ENCODE assay signal across 8 mouse cellular contexts in the genomic region with DNA sequence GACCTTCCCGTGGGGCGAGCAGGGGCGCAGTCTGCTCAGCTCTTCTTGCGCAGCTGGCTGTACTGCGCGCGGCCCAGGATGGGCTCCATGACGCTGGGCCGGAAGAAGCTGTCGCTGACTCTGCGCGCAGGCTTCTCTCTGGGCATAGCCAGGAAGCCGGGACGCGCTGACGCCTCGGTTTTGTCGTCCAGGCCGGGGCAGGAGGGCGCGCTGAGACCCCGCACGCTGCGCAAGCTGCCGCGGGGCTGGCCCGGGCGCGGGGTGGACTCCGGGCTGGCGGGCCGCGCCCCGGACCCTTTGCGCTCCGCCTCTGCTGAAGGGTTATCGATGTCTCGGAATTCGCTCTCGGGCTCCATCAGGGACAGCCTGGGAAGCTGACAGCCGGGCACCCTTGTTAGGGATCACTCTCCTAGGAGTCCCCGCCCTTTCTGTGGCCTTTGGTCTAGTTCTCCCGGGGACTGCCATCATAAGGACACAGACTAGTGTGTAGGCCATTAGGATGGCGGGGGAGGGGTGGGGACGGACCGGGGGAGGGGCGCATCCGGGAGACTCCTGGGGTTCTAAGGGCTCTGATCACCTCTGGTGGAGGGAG. TPM values are rescaled to one million over a fixed set of nuclear protein-coding genes. Genes with fewer than 3 reads are reported as not detected.
DNase-seq lines count a peak whose midpoint lies in the region; ATAC-seq and TF ChIP-seq lines count a peak whose summit lies in the region.

No protein-coding gene starts in this region.

- H3K36me3 ChIP-seq in forebrain, embryonic 14.5 days (ENCODE audit: control insufficient read depth, insufficient read depth, low read length) = no peaks in the 10 kb centered on the region
- H3K36me3 ChIP-seq in megakaryocyte, embryonic 14.5 days (replicated peaks; ENCODE audit: low read length) = no peaks in the 10 kb centered on the region

- TF ChIP-seq CTCF in cerebellum, adult 2 months (IDR thresholded peaks at IDR 0.05; ENCODE audit: borderline replicate concordance, insufficient read depth, low read depth, low read length) = no peak

- peak; percentile 86 for ATAC-seq in forebrain, embryonic 14.5 days
- peak; percentile 77 for ATAC-seq in hematopoietic stem cell, adult 5-6 weeks (replicated peaks in 1 of 2; ENCODE audit: insufficient read depth in 1 of 2, low FRiP score in 2 of 2, low TSS enrichment in 1 of 2, low read depth in 1 of 2, poor library complexity in 2 of 2, severe bottlenecking in 2 of 2)

- H3K9me3 ChIP-seq in forebrain, embryonic 14.5 days (replicated peaks; ENCODE audit: control insufficient read depth, low read length) = no peaks in the 10 kb centered on the region
- H3K9me3 ChIP-seq in megakaryocyte, embryonic 14.5 days = peaks cover 5% of the 10 kb centered on the region; the same call in 1 of the 2 replicates

- peak overlapping the region; percentile 78 for H3K4me2 ChIP-seq in forebrain, embryonic 14.5 days (ENCODE audit: low read length)

- peak; percentile 76 for DNase-seq in CD4-positive helper T cell, adult 2 months (ENCODE audit: low read depth, low spot score)
- DNase-seq in adipocyte (ENCODE audit: low spot score) = peak; percentile 76
- peak; percentile 58 for DNase-seq in forebrain, embryonic 14.5 days (ENCODE audit: low spot score)
- peak; percentile 27 for DNase-seq in left cerebral cortex, postnatal 4 days
- DNase-seq in right cerebral cortex, postnatal 14 days = peak; percentile 54
- DNase-seq in cerebellum, adult 2 months = no peak

- under 1% methylated on average over 48 of the region's 48 CpGs for WGBS in forebrain, embryonic 14.5 days
- WGBS in cerebellum, adult 2 months = under 1% methylated on average over 48 of the region's 48 CpGs

- peak overlapping the region; percentile 68 for H3K9ac ChIP-seq in forebrain, embryonic 14.5 days (ENCODE audit: low read length)

- H3K4me3 ChIP-seq in forebrain, embryonic 14.5 days (ENCODE audit: low read depth, low read length) = peak overlapping the region; percentile 49
- peak overlapping the region; percentile 92 for H3K4me3 ChIP-seq in megakaryocyte, embryonic 14.5 days (replicated peaks)
- no peak overlapping the region for H3K4me3 ChIP-seq in cerebellum, adult 2 months (replicated peaks; ENCODE audit: insufficient read depth, low read depth, low read length)

- intact Hi-C loops in left cerebral cortex, postnatal 4 days (cut with DNase I) = no loop called here

- H3K27ac ChIP-seq in forebrain, embryonic 14.5 days (ENCODE audit: low read depth, low read length) = no peak overlapping the region
- H3K27ac ChIP-seq in cerebellum, adult 2 months (ENCODE audit: insufficient read depth, low read length) = no peak overlapping the region

- peaks cover 22% of the 10 kb centered on the region; the same call in 1 of the 2 replicates for H3K27me3 ChIP-seq in forebrain, embryonic 14.5 days (replicated peaks; ENCODE audit: control insufficient read depth, insufficient read depth, low read length)
- H3K27me3 ChIP-seq in megakaryocyte, embryonic 14.5 days (replicated peaks) = peaks cover 74% of the 10 kb centered on the region
- no peaks in the 10 kb centered on the region for H3K27me3 ChIP-seq in cerebellum, adult 2 months (ENCODE audit: control insufficient read depth, insufficient read depth, low read length)

- no peak for TF ChIP-seq POLR2A in cerebellum, adult 2 months (IDR thresholded peaks at IDR 0.05; ENCODE audit: borderline replicate concordance, insufficient read depth, low read length)

- H3K4me1 ChIP-seq in forebrain, embryonic 14.5 days (ENCODE audit: control insufficient read depth, insufficient read depth, low read length) = no peaks in the 10 kb centered on the region
- H3K4me1 ChIP-seq in megakaryocyte, embryonic 14.5 days = peaks cover 19% of the 10 kb centered on the region
- no peaks in the 10 kb centered on the region for H3K4me1 ChIP-seq in cerebellum, adult 2 months (ENCODE audit: control insufficient read depth, insufficient read depth, low read length)

RNA-seq across cellular contexts. Expression of gene Kif7, which starts 6.0 kb away (rescaled TPM):
- polyA plus RNA-seq in forebrain, embryonic 14.5 days (2014; fragmentation: Nextera tagmentation; extraction: Ambion mirVana) = 1.9 and 2.5 TPM in 2 replicates
- total RNA-seq in hematopoietic stem cell, adult 5-6 weeks (2017) = 1.8 and 2.8 TPM in 2 replicates
- 1 to 10 TPM; 4.1 to 4.7 TPM for total RNA-seq in left cerebral cortex, postnatal 4 days (2021)
- polyA plus RNA-seq in megakaryocyte, embryonic 14.5 days (2012; ENCODE audit: insufficient read depth, low replicate concordance) = 1.4 TPM in 1 of 2 replicates, not detected in the other
- 1.4 TPM in 2 replicates for polyA plus RNA-seq in cerebellum, adult 2 months (2012; rRNA removed)

RNA-seq across cellular contexts. Expression of gene Plin1, which starts 11.2 kb away (rescaled TPM):
- polyA plus RNA-seq in forebrain, embryonic 14.5 days (2014; fragmentation: Nextera tagmentation; extraction: Ambion mirVana) = not detected in 2 replicates
- total RNA-seq in hematopoietic stem cell, adult 5-6 weeks (2017) = not detected in 2 replicates
- not detected for total RNA-seq in left cerebral cortex, postnatal 4 days (2021)
- 1.7 TPM in 1 of 2 replicates, not detected in the other for polyA plus RNA-seq in megakaryocyte, embryonic 14.5 days (2012; ENCODE audit: insufficient read depth, low replicate concordance)
- polyA plus RNA-seq in cerebellum, adult 2 months (2012; rRNA removed) = 0.10 and 0.36 TPM in 2 replicates

RNA-seq across cellular contexts. Expression of gene Pex11a, which starts 21.4 kb away (rescaled TPM):
- 15.1 and 16.7 TPM in 2 replicates for polyA plus RNA-seq in forebrain, embryonic 14.5 days (2014; fragmentation: Nextera tagmentation; extraction: Ambion mirVana)
- total RNA-seq in hematopoietic stem cell, adult 5-6 weeks (2017) = 4.9 and 5.6 TPM in 2 replicates
- 10 to 100 TPM in 1 of 2 experiments, 1 to 10 TPM in 1; 9.4 to 10.0 TPM for total RNA-seq in left cerebral cortex, postnatal 4 days (2021)
- 0.81 TPM in 1 of 2 replicates, not detected in the other for polyA plus RNA-seq in megakaryocyte, embryonic 14.5 days (2012; ENCODE audit: insufficient read depth, low replicate concordance)
- 9.1 and 10.5 TPM in 2 replicates for polyA plus RNA-seq in cerebellum, adult 2 months (2012; rRNA removed)

RNA-seq across cellular contexts. Expression of gene Wdr93, which starts 21.5 kb away (rescaled TPM):
- 0.46 and 0.52 TPM in 2 replicates for polyA plus RNA-seq in forebrain, embryonic 14.5 days (2014; fragmentation: Nextera tagmentation; extraction: Ambion mirVana)
- total RNA-seq in hematopoietic stem cell, adult 5-6 weeks (2017) = not detected in 2 replicates
- under 1 TPM in 1 of 2 experiments, not detected in 1; 0.30 TPM for total RNA-seq in left cerebral cortex, postnatal 4 days (2021)
- not detected in 2 replicates for polyA plus RNA-seq in megakaryocyte, embryonic 14.5 days (2012; ENCODE audit: insufficient read depth, low replicate concordance)
- 0.23 and 0.27 TPM in 2 replicates for polyA plus RNA-seq in cerebellum, adult 2 months (2012; rRNA removed)

Comparison
In these comparisons a context has a peak if more than half of its experiments do, and no peak if none do; other contexts are left out.
1. DNase-seq: peak in CD4-positive helper T cell, adult 2 months (single experiment), adipocyte (single experiment), forebrain, embryonic 14.5 days (single experiment), left cerebral cortex, postnatal 4 days (single experiment) and right cerebral cortex, postnatal 14 days (single experiment); none in cerebellum, adult 2 months (0 of 2).